Mouse (Mus musculus) C2C12 (cell line): ENCODE measurements at regions not wholly inside any gene's neighbourhood (a gene's known extent, or its start where the extent isn't known, plus 50 kb on each side); places are given as distances from the start of the nearest gene placed in this dataset.

Experiments
- CTCF ChIP-seq: IDR thresholded peaks from one replicate; pipeline ENCODE4 v1.5.1; 2011; ENCODE audit not compliant: control insufficient read depth, insufficient read depth, insufficient read length
- FOSL1 ChIP-seq: IDR thresholded peaks from one replicate; pipeline ENCODE4 v1.8.0; 2011; ENCODE audit warnings: mild to moderate bottlenecking, low read length; ENCODE audit not compliant: poor library complexity, insufficient read depth, severe bottlenecking
- MAX ChIP-seq: IDR thresholded peaks from one replicate; pipeline ENCODE4 v1.6.1; 2011; ENCODE audit warnings: mild to moderate bottlenecking, control low read depth
- MYOD1 ChIP-seq: IDR thresholded peaks from one replicate; pipeline ENCODE4 v1.6.1; 2011; ENCODE audit warnings: low read depth; ENCODE audit not compliant: control insufficient read depth, insufficient read length
- MYOG ChIP-seq: IDR thresholded peaks from one replicate; pipeline ENCODE4 v1.6.1; 2011; ENCODE audit not compliant: control insufficient read depth, insufficient read length; ENCODE audit errors: extremely low read depth
- USF1 ChIP-seq: IDR thresholded peaks from one replicate; pipeline ENCODE4 v1.6.1; 2011; ENCODE audit warnings: low read depth, mild to moderate bottlenecking, control low read depth, moderate library complexity

DNA sequence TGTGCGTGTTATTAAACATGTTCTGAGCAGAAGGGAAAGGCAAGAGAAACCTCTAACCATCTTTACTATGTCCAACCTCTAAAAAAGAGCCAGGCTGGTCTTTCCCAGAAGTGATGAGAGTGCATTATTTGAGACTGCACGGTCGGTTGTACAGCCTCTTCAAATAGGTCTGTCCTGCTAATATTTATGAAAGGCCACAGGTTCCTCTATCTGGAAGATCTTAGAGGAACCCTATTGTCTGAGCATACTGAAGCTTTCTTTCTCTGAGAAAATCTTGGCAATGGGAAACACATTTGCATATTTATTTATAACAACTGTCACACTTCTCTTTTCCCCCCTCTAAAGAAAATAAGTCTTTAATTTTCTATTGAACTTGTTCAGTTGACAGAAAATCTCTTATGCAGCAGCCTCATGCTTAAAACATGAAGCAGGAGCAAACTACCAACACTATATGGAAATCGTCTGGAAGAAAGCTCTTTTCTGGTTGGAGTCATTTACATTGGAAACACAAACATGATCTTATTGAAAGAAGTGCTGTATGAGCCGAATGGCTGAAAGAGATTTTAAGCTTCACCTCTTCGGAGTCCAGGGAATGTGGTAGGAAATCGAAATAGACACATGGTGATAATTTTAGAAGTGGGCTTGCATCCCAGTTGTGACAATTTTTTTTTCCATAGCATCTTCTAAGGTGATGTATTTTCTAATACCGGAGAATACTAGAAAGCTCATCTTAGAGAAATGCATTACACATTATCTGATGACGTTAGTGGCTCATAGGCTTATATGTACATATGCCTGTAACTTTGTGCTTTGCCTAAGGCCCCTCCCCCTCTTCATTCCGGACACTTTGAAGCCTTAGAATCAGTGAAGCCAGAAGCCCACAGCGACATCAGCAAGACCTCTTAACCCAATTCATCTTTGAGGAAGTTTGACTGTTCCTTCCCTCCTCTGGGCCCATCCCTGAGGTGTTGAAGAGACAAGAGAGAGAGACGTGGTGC, 451.1 kb downstream of the Klf5 start:
- no peak for TF ChIP-seq USF1
- no peak for TF ChIP-seq CTCF
- TF ChIP-seq MAX, result no peak
- TF ChIP-seq MYOD1, result no peak
- TF ChIP-seq MYOG, result no peak
- no peak for TF ChIP-seq FOSL1
